Mouse (Mus musculus): ENCODE data around the gene Fam181b. TPM values are rescaled to one million over a fixed set of nuclear protein-coding genes. Genes with fewer than 3 reads are reported as not detected.
A peak's percentile ranks its signal among the peaks of the same experiment; 100 is the strongest.

The Fam181b gene
- 35.4 and 37.3 TPM in 2 replicates for polyA plus RNA-seq (2012; rRNA removed)

- DNase-seq (ENCODE audit: extremely low spot score in 1 of 2, low spot score in 1 of 2): peak; percentile 38 to 74
Observed at GRCm38 (mm10) chr7:93079785-93080730, at the start of gene Fam181b. TSS of gene Fam181b (plus strand) at chr7:93079865.

GRCm38 (mm10) chr7:93037763-93038471 lies 41.7 kb upstream of the Fam181b start:
- peak; percentile 6 to 39 for DNase-seq (ENCODE audit: extremely low spot score in 1 of 2, low spot score in 1 of 2)

DNA sequence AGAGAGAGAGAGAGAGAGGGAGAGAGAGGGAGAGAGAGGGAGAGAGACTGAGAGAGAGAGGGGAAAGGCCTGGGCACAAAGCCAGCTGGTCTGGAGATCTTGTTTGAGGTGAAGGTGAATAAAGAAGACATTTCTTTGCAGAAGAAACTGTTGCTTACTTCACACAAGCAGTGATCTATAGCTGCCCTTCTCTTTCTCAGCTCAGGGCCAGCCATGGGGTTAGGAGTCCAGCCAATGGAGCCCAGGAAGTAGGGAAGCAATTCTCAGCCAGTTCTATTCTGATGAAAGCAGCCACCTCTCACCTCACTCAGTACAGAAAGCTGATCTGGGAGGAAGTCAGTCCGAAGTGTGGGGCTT lies 41.2 kb upstream of the Fam181b start:
- no peak for DNase-seq (ENCODE audit: extremely low spot score in 1 of 2, low spot score in 1 of 2)

- DNase-seq (ENCODE audit: extremely low spot score in 1 of 2, low spot score in 1 of 2): no peak
Observed at GRCm38 (mm10) chr7:93039542-93039941, 40.1 kb upstream of the Fam181b start.

- DNase-seq (ENCODE audit: extremely low spot score in 1 of 2, low spot score in 1 of 2): no peak
Observed at GRCm38 (mm10) chr7:93044359-93044758, 35.3 kb upstream of the Fam181b start.

DNA sequence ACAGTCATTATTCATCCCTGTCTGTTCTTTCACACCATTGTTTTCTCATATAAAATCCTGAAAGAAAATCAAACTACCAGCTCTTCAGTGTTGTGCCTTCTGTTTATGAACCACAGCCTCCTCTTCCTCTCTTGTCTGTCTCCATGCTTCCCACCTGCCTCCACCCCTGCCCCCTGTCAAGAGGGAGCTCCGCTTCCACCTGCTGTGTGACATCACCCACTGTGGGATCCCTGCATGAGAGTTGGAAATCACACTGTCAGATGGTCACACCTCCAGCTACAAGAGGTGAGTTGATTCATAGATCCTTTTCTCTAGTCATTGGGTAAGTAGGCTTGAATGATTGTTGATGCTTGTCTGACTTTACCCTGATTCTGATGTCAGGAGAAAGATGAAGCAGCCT lies 34.9 kb upstream of the Fam181b start:
- DNase-seq (ENCODE audit: extremely low spot score in 1 of 2, low spot score in 1 of 2): no peak

DNA sequence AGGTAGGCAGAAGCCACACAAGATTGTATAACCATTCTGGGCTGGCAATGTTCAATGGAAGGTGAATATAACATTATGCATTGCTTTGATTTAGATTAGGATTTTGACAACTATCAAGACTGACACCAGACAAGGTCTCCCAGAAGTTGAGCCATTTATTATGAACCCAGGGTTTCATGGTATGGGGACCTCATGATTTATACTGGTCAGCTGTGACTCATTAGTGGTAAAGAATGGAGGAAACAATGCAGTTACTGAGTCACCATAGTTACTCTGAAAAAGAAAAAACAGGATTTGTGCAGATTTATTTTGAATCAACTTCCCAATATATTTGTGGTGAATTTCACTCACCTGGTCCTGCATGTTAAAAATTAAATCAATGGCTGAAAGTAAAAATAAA lies 18.8 kb upstream of the Fam181b start:
- DNase-seq (ENCODE audit: extremely low spot score in 1 of 2, low spot score in 1 of 2): no peak

DNA sequence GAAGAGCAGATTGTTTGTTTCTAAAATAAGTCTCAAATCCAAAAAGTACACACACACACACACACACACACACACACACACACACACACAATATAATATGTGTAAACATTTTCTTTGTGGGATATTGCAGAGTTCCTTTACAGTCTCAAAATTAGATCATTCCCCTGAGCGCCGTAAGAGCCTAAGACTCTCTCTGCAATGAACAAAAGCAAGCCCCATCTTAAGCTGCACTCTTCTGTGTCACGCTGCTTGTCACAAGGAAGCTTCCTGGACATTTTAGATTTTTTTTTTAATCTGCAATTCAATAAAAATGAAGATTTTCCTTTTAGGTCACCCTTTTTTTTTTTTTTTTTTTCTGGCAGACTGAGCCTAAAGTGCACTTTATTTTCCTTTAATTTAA lies 17.9 kb upstream of the Fam181b start:
- DNase-seq (ENCODE audit: extremely low spot score in 1 of 2, low spot score in 1 of 2): no peak

DNA sequence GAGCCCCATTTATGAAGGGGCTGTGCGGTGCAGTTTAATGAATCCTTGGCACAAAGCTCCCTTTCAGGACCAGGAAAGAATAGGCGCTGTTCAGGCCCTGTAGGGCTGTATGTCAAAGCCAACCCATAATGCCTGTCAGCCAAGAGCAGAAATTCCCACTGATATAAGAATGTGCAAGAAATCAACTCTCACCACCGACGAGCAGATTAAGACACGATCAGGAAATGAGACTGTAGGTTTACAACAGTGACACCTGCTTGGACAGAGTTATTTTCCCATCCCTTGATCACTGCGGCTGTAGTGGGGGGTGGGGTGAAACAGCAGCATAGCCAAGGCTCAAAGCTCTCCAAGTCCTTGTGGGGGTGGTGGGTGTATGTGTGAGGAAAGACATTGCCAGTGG lies 17.5 kb upstream of the Fam181b start:
- DNase-seq (ENCODE audit: extremely low spot score in 1 of 2, low spot score in 1 of 2): peak in 1 of 2 experiments; percentile 28

- no peak for DNase-seq (ENCODE audit: extremely low spot score in 1 of 2, low spot score in 1 of 2)
Observed at GRCm38 (mm10) chr7:93067464-93068015, 12.1 kb upstream of the Fam181b start.

- DNase-seq (ENCODE audit: extremely low spot score in 1 of 2, low spot score in 1 of 2): no peak
Observed at GRCm38 (mm10) chr7:93076435-93076960, 3.2 kb upstream of the Fam181b start.

DNA sequence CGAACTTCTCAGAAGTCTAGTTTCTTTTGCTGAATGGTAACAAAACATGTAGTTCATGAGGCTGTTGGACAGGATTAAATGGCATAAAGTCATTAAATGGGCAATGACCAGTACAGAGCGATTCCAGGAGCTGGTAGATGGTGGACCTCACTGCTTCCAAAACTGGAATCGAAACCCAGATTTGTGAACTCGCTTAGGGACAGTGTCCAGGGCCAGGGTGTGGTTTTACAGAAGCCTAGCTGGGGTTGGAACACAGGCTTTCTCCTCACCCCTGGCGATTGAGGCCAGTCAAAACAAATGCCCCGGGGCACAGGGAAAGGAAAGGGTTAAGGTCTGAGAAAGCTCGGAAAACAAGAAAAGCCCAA lies 263 bp upstream of the Fam181b start:
- no peak for DNase-seq (ENCODE audit: extremely low spot score in 1 of 2, low spot score in 1 of 2)

GRCm38 (mm10) chr7:93080731-93081430 lies 1.2 kb downstream of the Fam181b start:
- DNase-seq (ENCODE audit: extremely low spot score in 1 of 2, low spot score in 1 of 2): no peak

- DNase-seq (ENCODE audit: extremely low spot score in 1 of 2, low spot score in 1 of 2): peak; percentile 62 to 82
Observed at GRCm38 (mm10) chr7:93093371-93094058, 13.8 kb downstream of the Fam181b start.

- peak in 1 of 2 experiments; percentile 68 for DNase-seq (ENCODE audit: extremely low spot score in 1 of 2, low spot score in 1 of 2)
Observed at GRCm38 (mm10) chr7:93095511-93095910, 15.8 kb downstream of the Fam181b start.

- no peak for DNase-seq (ENCODE audit: extremely low spot score in 1 of 2, low spot score in 1 of 2)
Observed at GRCm38 (mm10) chr7:93104776-93105340, 25.2 kb downstream of the Fam181b start.

DNA sequence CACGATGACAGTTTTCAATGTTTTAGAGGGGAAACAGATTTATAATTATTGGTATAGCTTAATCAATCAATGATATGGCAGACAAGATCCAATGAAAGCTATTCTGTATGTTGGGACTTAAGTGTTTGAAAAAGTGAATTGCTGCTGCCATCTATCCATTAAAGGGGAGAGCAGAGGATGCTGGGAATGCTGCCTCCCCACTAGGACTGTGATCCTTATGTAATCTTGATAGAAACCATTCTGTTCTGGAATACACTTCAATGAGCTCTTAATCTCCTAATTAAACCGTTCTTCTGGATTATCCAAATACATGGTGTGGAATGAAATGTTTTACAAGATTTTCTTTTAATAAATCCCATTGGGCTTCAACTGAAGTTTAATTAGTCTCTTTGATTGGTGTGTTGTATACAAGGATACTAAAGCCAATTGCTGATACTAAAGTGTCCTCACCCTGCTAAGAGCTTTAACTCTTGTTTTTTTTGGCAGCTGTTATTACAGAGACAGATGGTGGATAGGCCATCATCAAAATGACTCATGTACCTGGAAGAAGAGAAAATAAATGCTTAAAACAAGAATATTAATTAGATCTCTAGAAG lies 30.8 kb downstream of the Fam181b start:
- DNase-seq (ENCODE audit: extremely low spot score in 1 of 2, low spot score in 1 of 2): no peak

- no peak for DNase-seq (ENCODE audit: extremely low spot score in 1 of 2, low spot score in 1 of 2)
Observed at GRCm38 (mm10) chr7:93111056-93111455, 31.4 kb downstream of the Fam181b start.

DNA sequence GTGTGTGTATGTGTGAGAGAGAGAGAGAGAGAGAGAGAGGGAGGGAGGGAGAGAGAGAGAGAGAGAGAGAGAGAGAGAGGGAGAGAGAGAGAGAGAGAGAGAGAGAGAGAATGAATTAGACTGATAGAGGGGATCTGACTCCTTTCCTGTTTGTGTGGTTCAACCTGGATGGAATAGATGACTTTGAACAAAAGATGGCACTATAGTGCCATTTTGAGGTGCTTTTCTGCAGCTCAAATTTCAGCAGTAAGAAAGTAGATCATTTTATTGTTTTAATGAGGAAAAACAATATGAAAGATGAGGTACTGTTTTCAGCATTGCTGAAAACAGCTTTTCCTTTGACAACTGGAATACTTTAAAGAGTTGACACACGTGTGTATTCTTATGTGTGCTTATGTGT lies 37.9 kb downstream of the Fam181b start:
- peak in 1 of 2 experiments; percentile 6 for DNase-seq (ENCODE audit: extremely low spot score in 1 of 2, low spot score in 1 of 2)
